Mouse (Mus musculus) layer of hippocampus, postnatal 10 days (tissue): ENCODE measurements at regions not wholly inside any gene's neighbourhood (a gene's known extent, or its start where the extent isn't known, plus 50 kb on each side); places are given as distances from the start of the nearest gene placed in this dataset.

Experiments
- DNase-seq, 2 experiments: peaks; one replicate each; pipeline ENCODE4 v3.0.0; 2021; ENCODE audit warnings: low spot score in 2 of 2

- no peak for DNase-seq
These were observed 53.4 kb downstream of the Prr30 start for GRCm38 (mm10) chr14:101146746-101147145.

- peak; percentile 9 to 24 for DNase-seq
These were observed 62.7 kb downstream of the Prr30 start for GRCm38 (mm10) chr14:101137426-101137825.
